Mouse (Mus musculus) CH12.LX (cell line): ENCODE results near the gene Fam166a. TPM values are rescaled to one million over a fixed set of nuclear protein-coding genes. Genes with fewer than 3 reads are reported as not detected.
A peak's percentile ranks its signal among the peaks of the same experiment; 100 is the strongest.

Experiments used
- DNase-seq: peaks from one replicate; pipeline ENCODE4 v3.0.0-alpha.2; 2013; ENCODE audit errors: extremely low read depth
- H3K27ac ChIP-seq: 2 replicates; pipeline ENCODE4 v1.5.1; 2012; ENCODE audit warnings: low read depth, mild to moderate bottlenecking, control low read depth, moderate library complexity; ENCODE audit not compliant: insufficient read depth
- H3K27me3 ChIP-seq: replicated peaks from 2 replicates; pipeline ENCODE3; 2012; ENCODE audit warnings: inconsistent platforms
- H3K36me3 ChIP-seq, 2 experiments: replicated peaks in 1 of 2; 2 replicates each; pipeline versions ENCODE3 to v1.6.1; 2012; ENCODE audit warnings: inconsistent platforms in 1 of 2, low read length in 1 of 2, mild to moderate bottlenecking in 1 of 2, mixed read lengths in 1 of 2, moderate library complexity in 1 of 2; ENCODE audit not compliant: control insufficient read depth in 1 of 2, insufficient read depth in 1 of 2
- H3K4me1 ChIP-seq, 2 experiments: 2 replicates each; pipeline ENCODE4 v1.6.1; 2012; ENCODE audit warnings: inconsistent platforms in 1 of 2, moderate library complexity in 1 of 2; ENCODE audit not compliant: insufficient read depth in 2 of 2, control insufficient read depth in 1 of 2
- H3K4me2 ChIP-seq: 2 replicates; pipeline ENCODE4 v1.6.1; 2012; ENCODE audit warnings: low read depth, mild to moderate bottlenecking, control low read depth; ENCODE audit not compliant: poor library complexity, insufficient read depth, severe bottlenecking
- H3K4me3 ChIP-seq, 3 experiments: fragments of 150-350 bp in 1 of 3; sonication (generic) in 1 of 3; replicated peaks in 1 of 3; 2 replicates each; pipeline versions ENCODE3 to v1.5.1; 2011 to 2012; ENCODE audit warnings: low read depth in 2 of 3, low read length in 2 of 3, mild to moderate bottlenecking in 2 of 3, moderate library complexity in 2 of 3, control low read depth in 1 of 3, improper control_type of control experiment in 1 of 3, inconsistent platforms in 1 of 3, mixed read lengths in 1 of 3; ENCODE audit not compliant: poor library complexity in 1 of 3
- H3K79me2 ChIP-seq: replicated peaks from 2 replicates; pipeline ENCODE4 v1.6.1; 2012; ENCODE audit warnings: mild to moderate bottlenecking, moderate library complexity; ENCODE audit not compliant: control insufficient read depth, poor library complexity, insufficient read depth, severe bottlenecking; ENCODE audit errors: extremely low read depth
- H3K9ac ChIP-seq: 2 replicates; pipeline ENCODE4 v1.6.1; 2012; ENCODE audit warnings: low read depth, mild to moderate bottlenecking, control low read depth, moderate library complexity; ENCODE audit not compliant: insufficient read depth
- H3K9me3 ChIP-seq: replicated peaks from 2 replicates; pipeline ENCODE3; 2012; ENCODE audit warnings: low read length, inconsistent platforms, mixed read lengths
- E2F4 ChIP-seq: IDR thresholded peaks from 2 replicates; pipeline ENCODE4 v1.6.1; 2011; ENCODE audit warnings: low read depth, low read length, improper control_type of control experiment; ENCODE audit not compliant: insufficient replicate concordance
- ELF1 ChIP-seq: IDR thresholded peaks from 2 replicates; pipeline ENCODE4 v1.6.1; 2014; ENCODE audit warnings: low read depth, mild to moderate bottlenecking, inconsistent platforms, low read length, improper control_type of control experiment
- EP300 ChIP-seq: IDR thresholded peaks from 2 replicates; pipeline ENCODE4 v1.6.1; 2011; ENCODE audit warnings: low read length, improper control_type of control experiment
- GABPA ChIP-seq: IDR thresholded peaks from 2 replicates; pipeline ENCODE4 v1.6.1; 2012; ENCODE audit warnings: low read depth, low read length, improper control_type of control experiment, inconsistent platforms; ENCODE audit not compliant: insufficient replicate concordance
- IRF4 ChIP-seq: IDR thresholded peaks from 2 replicates; pipeline ENCODE4 v1.6.1; 2014; ENCODE audit warnings: low read depth, mild to moderate bottlenecking, inconsistent platforms, low read length, improper control_type of control experiment
- KAT2A ChIP-seq: IDR thresholded peaks from 2 replicates; pipeline ENCODE4 v1.6.1; 2012; ENCODE audit warnings: low read length, improper control_type of control experiment, inconsistent platforms; ENCODE audit not compliant: insufficient replicate concordance
- MAZ ChIP-seq: IDR thresholded peaks from 2 replicates; pipeline ENCODE4 v1.6.1; 2012; ENCODE audit warnings: low read depth, mild to moderate bottlenecking, inconsistent platforms, low read length, improper control_type of control experiment, moderate library complexity
- MEF2A ChIP-seq: IDR thresholded peaks from 2 replicates; pipeline ENCODE4 v1.6.1; 2014; ENCODE audit warnings: low read depth, mild to moderate bottlenecking, inconsistent platforms, low read length, improper control_type of control experiment, borderline replicate concordance
- RCOR1 ChIP-seq: conservative IDR thresholded peaks from 2 replicates; pipeline ENCODE4 v1.6.1; 2012; ENCODE audit warnings: low read depth, mild to moderate bottlenecking, inconsistent platforms, low read length, improper control_type of control experiment
- SIN3A ChIP-seq: IDR thresholded peaks from 2 replicates; pipeline ENCODE4 v1.6.1; 2012; ENCODE audit warnings: low read length, improper control_type of control experiment, inconsistent platforms
- TBP ChIP-seq: conservative IDR thresholded peaks from 2 replicates; pipeline ENCODE4 v1.6.1; 2011; ENCODE audit warnings: low read depth, low read length, improper control_type of control experiment
- UBTF ChIP-seq: IDR thresholded peaks from 2 replicates; pipeline ENCODE4 v1.6.1; 2012; ENCODE audit warnings: low read depth, mild to moderate bottlenecking, inconsistent platforms, low read length, improper control_type of control experiment, moderate library complexity
- USF1 ChIP-seq: IDR thresholded peaks from 2 replicates; pipeline ENCODE4 v1.6.1; 2014; ENCODE audit warnings: low read depth, mild to moderate bottlenecking, inconsistent platforms, low read length, improper control_type of control experiment
- USF2 ChIP-seq: conservative IDR thresholded peaks from 2 replicates; pipeline ENCODE4 v1.6.1; 2011; ENCODE audit warnings: low read depth, low read length, improper control_type of control experiment
- dilution Hi-C: fragments of 300-500 bp; cut with MboI; formaldehyde crosslinking; loops from 2 replicates; pipeline ENCODE4 v1.14.3; 2020; ENCODE audit warnings: low sequenced_read_pairs; ENCODE audit not compliant: extremely low pct_unique_long_range_greater_than_20kb, extremely low pct_ligation_motif_present
- in situ Hi-C: fragments of 300-500 bp; cut with MboI; formaldehyde crosslinking; loops from 3 replicates; pipeline ENCODE4 v1.14.3; 2019; ENCODE audit warnings: low sequenced_read_pairs, low pct_ligation_motif_present, low pct_unique_long_range_greater_than_20kb, mixed read lengths
- polyA plus RNA-seq: library from polyadenylated mRNA; unstranded; fragments of >175 nt; gene quantifications from 2 replicates; pipeline ENCODE4 v1.2.1, GENCODE M21; 2012; ENCODE audit warnings: low read depth; ENCODE audit not compliant: insufficient read length
- total RNA-seq, 2 experiments: library from RNA; depleted of rRNA; stranded (reverse); fragments of 300-350 nt in 1 of 2; fragments of >200 nt in 1 of 2; gene quantifications; 2 replicates each; pipeline ENCODE4 v1.2.3; 2012 to 2014

Gene Fam166a
- total and polyA plus RNA-seq, 3 experiments: 0.38 to 23.4 TPM; not detected in 1

- peak overlapping the region in 2 of 3 experiments; percentile 44 to 49 for H3K4me3 ChIP-seq
- H3K27me3 ChIP-seq: peaks cover 45% of the 10 kb centered on the region
- no peak for DNase-seq
- no peak overlapping the region for H3K27ac ChIP-seq
- in situ Hi-C loops: no loop called here
- no peaks in the 10 kb centered on the region for H3K9me3 ChIP-seq
- no peaks in the 10 kb centered on the region for H3K79me2 ChIP-seq
- H3K4me1 ChIP-seq: peaks cover 8 to 16% of the 10 kb centered on the region in 2 experiments
- H3K9ac ChIP-seq: no peak overlapping the region
- H3K4me2 ChIP-seq: peak overlapping the region; percentile 89
- no peak for TF ChIP-seq USF2
- no peak for TF ChIP-seq UBTF
- no peak for TF ChIP-seq EP300
- no peak for TF ChIP-seq SIN3A
- TF ChIP-seq, all 38 proteins: peak for 0
- peaks cover 16 to 30% of the 10 kb centered on the region in 2 experiments for H3K36me3 ChIP-seq
- dilution Hi-C loops: no loop called here
These were observed 22.9 kb downstream of the Fam166a start for GRCm38 (mm10) chr2:25241438-25241775.

DNA sequence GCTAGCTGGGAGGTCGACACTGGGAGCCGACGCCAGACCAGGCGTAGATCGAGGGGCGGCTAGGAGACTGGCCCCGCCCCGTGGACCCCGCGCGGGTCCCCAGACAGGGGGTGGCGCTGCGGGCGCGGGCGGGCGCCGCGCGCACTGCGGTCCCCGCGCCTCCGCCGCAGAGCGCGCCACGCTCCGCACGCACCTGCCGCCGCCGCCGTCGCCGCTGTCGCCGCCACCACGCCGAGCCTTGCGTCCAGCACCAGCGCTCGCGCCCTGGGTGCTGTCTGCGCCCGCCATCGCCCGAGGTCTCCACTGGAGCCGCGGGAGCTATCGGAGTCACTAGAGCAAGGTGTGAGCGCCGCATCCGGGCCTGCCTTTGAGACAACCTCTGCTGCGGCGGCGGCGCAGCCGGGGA is 23.6 kb downstream of the Fam166a start, which contains the start of the genes Rnf208 and Cysrt1:
TSS of gene Rnf208 (plus strand) at position 155 of the 406 bp plus-strand sequence.
TSS of gene Cysrt1 (minus strand) at position 352 of the 406 bp plus-strand sequence.
- dilution Hi-C loops: no loop called here
- peaks cover 8 to 16% of the 10 kb centered on the region in 2 experiments for H3K4me1 ChIP-seq
- in situ Hi-C loops: no loop called here
- no peaks in the 10 kb centered on the region for H3K79me2 ChIP-seq
- DNase-seq: no peak
- peaks cover 22 to 37% of the 10 kb centered on the region in 2 experiments for H3K36me3 ChIP-seq
- TF ChIP-seq RCOR1: no peak
- TF ChIP-seq GABPA: no peak
- no peak for TF ChIP-seq TBP
- TF ChIP-seq E2F4: no peak
- no peak for TF ChIP-seq ELF1
- no peak for TF ChIP-seq KAT2A
- no peak for TF ChIP-seq EP300
- TF ChIP-seq SIN3A: no peak
- TF ChIP-seq MEF2A: no peak
- no peak for TF ChIP-seq USF1
- TF ChIP-seq USF2: no peak
- TF ChIP-seq IRF4: no peak
- TF ChIP-seq MAZ: no peak
- H3K4me3 ChIP-seq: peak within 1 kb of the TSS; percentile 29 to 62 (median 49)
- H3K27me3 ChIP-seq: peaks cover 39% of the 10 kb centered on the region
- peak within 1 kb of the TSS; percentile 16; the same call in 1 of the 2 replicates for H3K9ac ChIP-seq
- H3K4me2 ChIP-seq: peak within 1 kb of the TSS; percentile 89
- no peaks in the 10 kb centered on the region for H3K9me3 ChIP-seq
- H3K27ac ChIP-seq: no peak within 1 kb of the TSS
